Mouse (Mus musculus): ENCODE results near the gene Whamm. TPM values are rescaled to one million over a fixed set of nuclear protein-coding genes. Genes with fewer than 3 reads are reported as not detected.
A peak's percentile ranks its signal among the peaks of the same experiment; 100 is the strongest.

Whamm gene
- polyA plus RNA-seq, 1 experiment, result 10.7 TPM

DNA sequence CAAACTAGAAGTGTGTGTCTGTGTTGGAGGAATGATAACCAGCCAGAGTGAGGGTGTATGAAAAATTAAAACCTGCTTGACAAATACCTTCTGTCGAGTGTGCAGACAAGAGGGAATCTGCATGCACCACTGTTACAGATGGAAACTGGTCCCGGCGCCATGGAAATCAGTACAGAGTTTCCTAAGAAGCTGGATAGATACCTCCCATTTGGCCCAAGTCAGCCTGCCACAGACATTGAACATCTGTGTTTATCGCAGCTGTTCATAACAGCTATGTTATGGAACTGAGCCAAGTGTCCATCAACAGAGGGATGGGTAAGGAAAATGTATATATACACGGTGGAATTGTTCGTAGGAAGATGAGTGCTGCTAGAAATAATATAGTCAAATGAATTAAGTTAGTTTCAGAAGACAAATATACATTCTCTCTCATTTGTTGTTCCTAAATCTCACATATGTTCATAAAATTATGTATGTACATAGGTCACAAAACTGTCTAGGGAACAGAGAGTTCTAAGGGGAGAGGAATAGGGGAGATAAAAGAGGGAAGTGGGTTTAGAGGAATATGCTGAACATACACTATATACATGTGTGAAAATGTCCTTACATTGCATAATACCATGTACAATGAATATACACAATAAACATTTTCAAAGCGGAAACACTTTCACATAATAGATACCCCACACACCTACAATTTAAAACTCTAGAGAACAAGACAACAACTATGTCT, 13.6 kb upstream of the Whamm start:
- no peak overlapping the region for H3K4me3 ChIP-seq (ENCODE audit: insufficient read depth, low read depth, low read length)
- no peak overlapping the region for H3K27ac ChIP-seq (replicated peaks; ENCODE audit: low read depth, low read length)
- no peaks in the 10 kb centered on the region for H3K4me1 ChIP-seq (ENCODE audit: control insufficient read depth, insufficient read depth, insufficient read length, low read length)

GRCm38 (mm10) chr7:81557985-81558360, 13.1 kb upstream of the Whamm start:
- no peaks in the 10 kb centered on the region for H3K4me1 ChIP-seq (ENCODE audit: control insufficient read depth, insufficient read depth, insufficient read length, low read length)

GRCm38 (mm10) chr7:81559231-81559980, 11.7 kb upstream of the Whamm start:
- Histone ChIP-seq H3K27ac (replicated peaks; ENCODE audit: low read depth, low read length) (no peak overlapping the region), H3K4me3 (ENCODE audit: insufficient read depth, low read depth, low read length) (no peak overlapping the region), H3K4me1 (ENCODE audit: control insufficient read depth, insufficient read depth, insufficient read length, low read length) (no peaks in the 10 kb centered on the region)

More at GRCm38 (mm10) chr7:81557985-81558360, 13.1 kb upstream of the Whamm start:
- Histone ChIP-seq H3K4me3 (ENCODE audit: insufficient read depth, low read depth, low read length) (no peak overlapping the region), H3K27ac (replicated peaks; ENCODE audit: low read depth, low read length) (no peak overlapping the region)

DNA sequence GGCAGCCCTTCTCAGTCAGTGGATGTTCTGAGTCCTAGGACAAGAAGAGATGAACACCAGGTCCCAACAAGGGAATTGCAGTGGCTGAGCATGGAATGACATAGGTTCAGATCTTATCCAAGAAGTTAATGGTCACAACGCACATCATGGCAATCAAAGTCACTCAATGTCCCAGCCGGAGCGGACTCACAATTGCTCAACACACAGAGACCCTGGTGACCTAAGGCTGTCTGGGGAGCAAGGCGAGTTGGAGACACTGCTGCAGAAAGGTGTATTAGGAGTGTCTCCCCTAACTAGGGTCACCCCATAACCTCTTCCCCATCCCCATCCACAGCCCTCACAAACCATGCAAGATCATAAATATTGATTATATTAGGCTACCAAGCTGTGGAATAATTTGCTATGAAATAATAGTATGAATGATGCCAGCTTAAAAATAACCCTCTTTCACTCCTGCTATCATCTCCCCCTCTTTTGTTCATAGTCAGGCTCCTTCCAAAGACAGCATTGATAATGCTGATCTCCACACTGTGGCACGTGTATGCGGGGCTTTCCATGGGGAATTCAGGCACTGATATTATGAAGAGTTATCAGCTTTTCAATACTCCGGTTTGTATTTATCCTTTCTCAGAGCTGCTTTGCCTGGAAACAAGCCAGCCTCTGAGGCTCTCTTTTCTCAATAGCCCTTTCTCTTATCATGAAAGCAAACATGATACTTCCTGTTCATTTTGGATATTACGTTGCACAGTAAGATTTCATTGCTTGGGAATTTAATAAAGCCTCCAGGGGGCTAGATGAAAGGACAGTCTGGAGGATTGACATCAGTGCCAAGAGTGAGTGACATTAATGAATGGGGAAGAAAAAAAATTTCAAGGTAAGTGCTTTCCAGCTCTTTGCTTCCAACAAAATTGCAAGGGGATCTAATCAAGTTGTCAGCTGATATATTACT, 10.7 kb upstream of the Whamm start:
- H3K4me3 ChIP-seq (ENCODE audit: insufficient read depth, low read depth, low read length), result no peak overlapping the region
- H3K4me1 ChIP-seq (ENCODE audit: control insufficient read depth, insufficient read depth, insufficient read length, low read length), result no peaks in the 10 kb centered on the region
- no peak overlapping the region for H3K27ac ChIP-seq (replicated peaks; ENCODE audit: low read depth, low read length)

- Histone ChIP-seq H3K27ac (replicated peaks; ENCODE audit: low read depth, low read length) (no peak overlapping the region), H3K4me3 (ENCODE audit: insufficient read depth, low read depth, low read length) (no peak overlapping the region), H3K4me1 (ENCODE audit: control insufficient read depth, insufficient read depth, insufficient read length, low read length) (no peaks in the 10 kb centered on the region)
These were observed 9.9 kb upstream of the Whamm start for GRCm38 (mm10) chr7:81561211-81561610.

DNA sequence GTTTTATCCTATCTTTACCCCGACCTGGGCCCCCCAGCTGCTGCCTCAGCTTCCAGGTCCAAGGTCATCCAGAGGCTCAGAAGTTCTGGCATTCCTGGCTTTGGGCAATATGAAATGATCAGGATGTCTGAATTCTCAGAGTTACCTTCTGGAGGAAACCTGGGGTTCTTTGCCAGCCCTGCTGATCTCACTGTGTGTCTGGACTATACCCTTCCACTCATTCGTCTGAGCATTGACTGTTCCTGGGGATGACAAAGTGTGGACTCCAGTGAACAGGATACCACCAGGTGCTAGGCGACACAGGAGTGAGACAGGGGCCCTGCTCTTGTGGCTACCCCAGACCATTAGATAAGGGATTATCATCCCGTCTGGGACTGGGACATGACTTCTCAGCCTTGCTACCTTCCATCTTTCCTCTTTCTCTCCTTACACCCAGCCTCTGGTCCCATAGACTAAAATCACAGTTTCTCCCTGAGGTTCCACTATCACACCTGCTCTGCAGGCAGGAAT, 7.5 kb upstream of the Whamm start:
- no peak overlapping the region for H3K4me3 ChIP-seq (ENCODE audit: insufficient read depth, low read depth, low read length)
- H3K27ac ChIP-seq (replicated peaks; ENCODE audit: low read depth, low read length), result no peak overlapping the region
- H3K4me1 ChIP-seq (ENCODE audit: control insufficient read depth, insufficient read depth, insufficient read length, low read length), result no peaks in the 10 kb centered on the region

DNA sequence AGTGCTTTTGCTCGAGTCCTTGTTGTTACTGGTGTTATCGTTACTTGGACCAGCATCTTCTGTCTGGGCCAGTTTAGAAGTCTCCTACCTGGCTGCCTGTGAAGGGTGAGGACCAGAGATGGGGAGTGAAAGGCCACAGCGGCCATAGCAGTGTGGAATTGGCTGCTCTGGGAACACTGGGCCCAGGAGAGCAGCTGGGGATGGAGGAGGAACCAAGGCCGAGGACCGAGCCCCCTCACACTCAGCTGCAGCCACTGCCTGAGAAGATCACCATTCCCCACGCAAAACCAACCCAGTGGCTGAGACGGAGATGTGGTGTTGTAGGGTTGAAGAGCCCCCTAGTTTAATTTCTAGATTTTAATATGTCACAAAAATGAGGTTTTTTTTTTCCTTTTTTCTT, 6.3 kb upstream of the Whamm start:
- H3K4me1 ChIP-seq (ENCODE audit: control insufficient read depth, insufficient read depth, insufficient read length, low read length), result no peaks in the 10 kb centered on the region
- H3K4me3 ChIP-seq (ENCODE audit: insufficient read depth, low read depth, low read length), result no peak overlapping the region
- no peak overlapping the region for H3K27ac ChIP-seq (replicated peaks; ENCODE audit: low read depth, low read length)

DNA sequence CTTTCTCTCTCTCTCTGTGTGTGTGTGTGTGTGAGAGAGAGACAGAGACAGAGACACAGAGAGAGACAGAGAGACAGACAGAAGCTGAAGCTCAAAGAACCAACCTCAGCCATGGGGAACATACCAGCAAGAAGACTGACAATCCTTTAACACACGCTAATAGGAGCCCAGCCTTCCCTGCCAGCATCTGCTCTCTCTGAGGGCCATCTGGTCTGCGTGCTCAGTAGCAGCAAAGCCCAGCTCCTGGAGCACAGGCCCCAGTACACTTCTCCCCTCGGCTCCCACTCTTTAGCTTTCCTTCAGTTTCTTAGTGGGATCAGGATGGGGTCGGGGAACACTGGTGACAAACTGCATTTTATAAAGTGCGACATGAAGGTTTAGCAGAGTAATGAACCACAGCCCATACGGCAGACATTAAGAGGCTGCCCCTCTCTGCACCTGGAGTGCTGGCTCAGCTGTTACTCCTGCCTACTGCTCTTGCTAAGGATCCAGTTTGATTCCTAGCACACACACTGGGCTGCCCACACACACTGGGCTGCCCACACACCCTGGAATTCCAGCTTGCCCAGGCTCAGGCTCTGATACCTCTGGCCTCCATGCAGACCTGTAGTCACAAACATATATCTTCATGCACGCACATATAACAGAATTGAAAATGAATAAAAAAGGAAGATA, 5.5 kb upstream of the Whamm start:
- H3K27ac ChIP-seq (replicated peaks; ENCODE audit: low read depth, low read length), result no peak overlapping the region
- H3K4me3 ChIP-seq (ENCODE audit: insufficient read depth, low read depth, low read length), result no peak overlapping the region
- no peaks in the 10 kb centered on the region for H3K4me1 ChIP-seq (ENCODE audit: control insufficient read depth, insufficient read depth, insufficient read length, low read length)

DNA sequence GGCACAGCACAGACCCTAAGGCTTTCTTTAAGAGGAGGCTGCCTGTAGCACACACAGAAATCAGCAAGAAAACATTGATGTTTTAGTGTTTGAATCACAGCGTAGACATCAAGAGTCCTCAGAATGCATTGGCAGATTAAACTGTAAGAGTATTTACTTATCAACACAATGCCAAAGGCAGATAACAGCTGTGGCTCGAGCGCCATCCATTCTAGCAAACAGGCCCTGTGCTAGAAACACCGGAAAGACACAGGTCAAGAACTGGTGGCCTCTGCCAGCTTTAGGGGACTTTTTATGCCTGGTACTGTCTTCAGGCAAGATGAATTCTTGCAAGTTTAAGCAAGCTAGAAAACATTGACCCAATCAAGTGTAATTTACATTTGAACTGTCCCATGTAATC, 4.7 kb upstream of the Whamm start:
- Histone ChIP-seq H3K4me3 (ENCODE audit: insufficient read depth, low read depth, low read length) (no peak overlapping the region), H3K27ac (replicated peaks; ENCODE audit: low read depth, low read length) (no peak overlapping the region), H3K4me1 (ENCODE audit: control insufficient read depth, insufficient read depth, insufficient read length, low read length) (no peaks in the 10 kb centered on the region)

DNA sequence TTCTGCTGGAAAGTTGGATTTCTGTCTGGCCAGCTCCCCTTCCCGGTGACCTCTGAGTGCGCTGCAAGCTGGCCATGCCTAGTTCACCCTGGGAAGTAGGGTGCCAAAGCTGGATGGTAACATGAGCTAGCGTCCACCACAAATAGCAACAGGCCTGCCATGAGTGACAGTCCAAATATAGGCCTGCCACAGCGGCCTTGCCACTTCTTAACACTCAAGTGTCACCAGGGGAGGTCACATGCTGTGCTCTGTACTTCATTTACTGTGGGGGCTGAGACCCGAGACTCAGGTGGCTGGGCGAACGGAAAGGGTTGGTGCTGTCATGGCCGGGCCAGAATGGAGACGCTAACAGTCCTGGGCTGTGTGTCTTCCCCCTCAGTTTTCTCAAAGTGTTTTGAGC, 4.2 kb upstream of the Whamm start, which contains the start of gene Fsd2:
Gene Fsd2, minus strand, starts transcription at position 53 of the 400 bp plus-strand sequence.
- H3K4me1 ChIP-seq (ENCODE audit: control insufficient read depth, insufficient read depth, insufficient read length, low read length), result no peaks in the 10 kb centered on the region
- H3K4me3 ChIP-seq (ENCODE audit: insufficient read depth, low read depth, low read length), result no peak within 1 kb of the TSS
- H3K27ac ChIP-seq (replicated peaks; ENCODE audit: low read depth, low read length), result no peak within 1 kb of the TSS

DNA sequence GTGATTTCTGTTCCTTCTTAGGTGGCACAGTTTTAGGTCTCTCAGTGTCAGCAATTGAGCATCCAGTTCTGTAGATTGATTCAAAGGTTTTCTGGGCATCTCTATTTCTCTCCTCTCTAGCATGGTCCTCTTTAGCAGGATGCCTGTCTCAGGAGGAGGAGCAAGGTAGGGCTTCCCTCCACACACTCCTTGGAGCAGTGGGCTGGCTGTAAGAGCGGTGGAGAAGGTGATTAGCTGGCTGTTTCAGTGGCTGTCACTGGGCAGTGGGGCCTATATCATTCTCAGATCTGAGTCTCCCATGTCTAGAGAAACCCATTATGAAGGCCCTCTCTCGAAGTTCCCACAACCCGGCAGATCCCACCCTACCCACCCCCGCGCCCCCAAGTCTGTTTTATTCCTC, 3.7 kb upstream of the Whamm start:
- Histone ChIP-seq H3K27ac (replicated peaks; ENCODE audit: low read depth, low read length) (no peak overlapping the region), H3K4me1 (ENCODE audit: control insufficient read depth, insufficient read depth, insufficient read length, low read length) (no peaks in the 10 kb centered on the region), H3K4me3 (ENCODE audit: insufficient read depth, low read depth, low read length) (no peak overlapping the region)

GRCm38 (mm10) chr7:81569851-81570250, 1.2 kb upstream of the Whamm start:
- no peak overlapping the region for H3K4me3 ChIP-seq (ENCODE audit: insufficient read depth, low read depth, low read length)
- peaks cover 9% of the 10 kb centered on the region for H3K4me1 ChIP-seq (ENCODE audit: control insufficient read depth, insufficient read depth, insufficient read length, low read length)
- no peak overlapping the region for H3K27ac ChIP-seq (replicated peaks; ENCODE audit: low read depth, low read length)

GRCm38 (mm10) chr7:81570271-81570670, 795 bp upstream of the Whamm start:
- Histone ChIP-seq H3K4me3 (ENCODE audit: insufficient read depth, low read depth, low read length) (no peak overlapping the region), H3K27ac (replicated peaks; ENCODE audit: low read depth, low read length) (no peak overlapping the region), H3K4me1 (ENCODE audit: control insufficient read depth, insufficient read depth, insufficient read length, low read length) (peaks cover 12% of the 10 kb centered on the region)

GRCm38 (mm10) chr7:81570752-81571107, 336 bp upstream of the Whamm start:
- H3K27ac ChIP-seq (replicated peaks; ENCODE audit: low read depth, low read length), result peak overlapping the region; percentile 69
- peak overlapping the region; percentile 70 for H3K4me3 ChIP-seq (ENCODE audit: insufficient read depth, low read depth, low read length)
- H3K4me1 ChIP-seq (ENCODE audit: control insufficient read depth, insufficient read depth, insufficient read length, low read length), result peaks cover 14% of the 10 kb centered on the region
